Mouse (Mus musculus): ENCODE data around the gene Phb2.

Phb2 gene

DNA sequence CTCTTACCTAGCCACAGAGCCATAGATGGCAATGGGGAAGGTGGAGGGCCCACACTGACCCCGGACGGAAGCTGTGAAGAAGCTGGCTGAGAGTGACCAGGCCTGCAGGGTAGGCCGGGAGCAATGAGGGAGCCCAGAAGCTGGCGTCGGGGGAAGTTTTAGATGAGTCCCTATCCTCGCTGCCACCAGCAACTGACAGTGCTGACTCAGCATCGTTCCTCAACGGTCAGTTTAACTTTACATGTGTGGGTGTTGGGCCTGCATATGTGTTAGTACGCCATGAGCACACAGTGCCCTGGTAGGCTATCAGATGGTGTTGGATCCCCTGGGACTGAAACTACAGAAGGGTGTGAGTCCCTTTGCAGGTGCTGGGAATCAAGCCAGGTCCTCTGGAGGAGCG is 12.3 kb downstream of the Phb2 start:
- POLR2A ChIA-PET, result interaction anchor here in 3 of 4 experiments (0.6 to 3.0 kb wide), 11 partner anchors 8 to 438 kb away, joined by 3 to 17 read pairs (median 3); partner anchors contain the start of genes Grcc10 (in 3 of the 3), Emg1 (in 1 of the 3) and Phb2 (in 1 of the 3)
- CTCF ChIA-PET, result interaction anchor here in 2 of 4 experiments (0.6 kb wide), 2 partner anchors 62 to 350 kb away, joined by 3 to 4 read pairs; no protein-coding TSS in a partner anchor

DNA sequence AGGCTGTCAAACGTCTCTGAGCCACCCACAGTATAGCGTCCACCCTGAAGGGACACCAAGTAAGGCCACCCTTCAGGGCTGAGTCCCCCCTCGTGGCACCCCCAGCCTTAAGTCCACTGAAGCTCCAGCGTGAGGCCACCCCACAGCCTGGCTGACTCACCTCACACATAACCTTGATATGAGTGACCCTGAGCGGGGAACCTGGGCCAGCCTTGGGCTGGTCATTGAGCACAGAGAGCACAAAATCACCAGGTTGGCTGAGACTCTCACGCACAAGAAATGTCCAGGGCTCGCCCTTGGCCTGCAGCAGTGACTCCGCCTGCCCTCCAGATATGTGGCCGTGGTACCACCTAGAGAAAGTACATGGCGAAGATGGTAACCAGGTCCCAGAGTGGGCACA is 16.5 kb downstream of the Phb2 start:
- POLR2A ChIA-PET, result interaction anchor here (0.6 to 23.3 kb wide), 14 partner anchors 9 to 77 kb away, joined by 3 to 686 read pairs (median 7); partner anchors contain the start of genes Grcc10 (in 4 of the 4), Emg1 (in 3 of the 4), Phb2 (in 3 of the 4) and Ptpn6 (in 2 of the 4)
- CTCF ChIA-PET, result interaction anchor here in 3 of 4 experiments (0.6 to 1.7 kb wide), 3 partner anchors 12 to 76 kb away, joined by 3 to 5 read pairs (median 3); no protein-coding TSS in a partner anchor

DNA sequence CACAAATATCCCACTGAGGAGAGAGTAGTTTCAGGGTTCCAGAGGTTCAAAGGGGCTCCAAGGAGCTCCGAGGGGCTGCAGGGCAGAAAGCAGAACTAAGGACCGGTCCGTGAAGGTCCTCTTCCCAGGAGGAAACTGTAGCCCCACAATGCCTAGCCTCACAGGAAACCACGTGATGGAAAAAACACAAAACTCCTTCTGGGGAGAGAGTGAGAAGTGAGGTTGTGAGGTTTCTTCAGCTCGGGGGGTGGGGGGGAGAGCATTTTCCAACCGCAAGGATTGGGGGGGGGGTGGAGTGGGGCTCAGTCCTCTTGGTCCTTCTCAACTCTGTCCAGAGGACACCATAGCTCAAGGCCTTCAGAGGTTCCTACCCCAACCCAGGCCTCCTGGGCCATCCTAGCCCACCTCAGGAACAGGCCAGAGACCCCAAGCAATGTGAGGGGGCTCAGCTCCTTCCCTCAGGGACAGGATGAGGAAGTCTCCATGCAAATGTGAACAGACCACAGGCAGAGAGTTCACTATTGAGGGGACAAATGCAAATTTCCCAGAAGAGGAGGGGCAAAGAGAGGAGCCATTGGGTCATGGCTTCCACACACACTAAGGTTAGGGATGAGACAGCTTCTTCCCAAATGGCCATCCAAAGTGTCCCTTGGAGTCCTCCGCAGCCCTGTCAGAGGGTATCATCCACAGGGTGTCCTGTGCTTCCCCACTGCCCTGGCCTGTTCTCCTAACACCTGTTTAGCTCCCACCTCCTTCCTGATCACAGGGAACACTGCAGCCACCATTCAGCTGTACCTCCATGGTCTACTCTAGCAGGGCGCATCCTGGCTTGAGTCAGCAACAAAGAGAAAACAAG is 17.9 kb downstream of the Phb2 start:
- POLR2A ChIA-PET, result interaction anchor here (0.7 to 23.3 kb wide), 14 partner anchors 8 to 99 kb away, joined by 3 to 686 read pairs (median 7); partner anchors contain the start of genes Grcc10 (in 4 of the 4), Ptpn6 (in 3 of the 4), Emg1 (in 2 of the 4) and Phb2 (in 2 of the 4)
- CTCF ChIA-PET, result interaction anchor here in 3 of 4 experiments (0.5 to 1.7 kb wide), 4 partner anchors 13 to 207 kb away, joined by 3 to 6 read pairs (median 6); no protein-coding TSS in a partner anchor

DNA sequence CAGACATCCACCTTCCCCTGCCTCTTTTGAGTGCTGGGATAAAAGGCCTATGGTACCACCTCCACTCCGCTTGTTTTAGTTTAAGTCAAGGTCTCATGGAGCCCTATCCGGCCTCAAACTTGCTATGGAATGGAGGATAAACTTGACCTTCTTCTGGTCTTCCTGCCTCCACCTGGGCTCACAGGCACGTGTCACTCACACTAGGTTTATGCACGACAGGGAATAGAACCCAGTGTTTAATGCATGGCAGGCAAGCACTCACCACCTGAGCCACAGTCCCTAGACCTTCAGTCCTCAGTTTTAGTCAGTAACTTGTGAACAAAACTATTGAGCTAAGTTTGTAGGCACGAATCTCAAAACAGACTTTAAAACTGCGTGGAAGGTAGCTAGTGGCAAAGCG is 18.9 kb downstream of the Phb2 start:
- CTCF ChIA-PET, result interaction anchor here in 2 of 4 experiments (1.0 to 2.4 kb wide), 2 partner anchors 14 to 28 kb away, joined by 3 to 10 read pairs; no protein-coding TSS in a partner anchor
- POLR2A ChIA-PET, result interaction anchor here (0.6 to 23.3 kb wide), 15 partner anchors 10 to 529 kb away, joined by 3 to 686 read pairs (median 6); partner anchors contain the start of genes Grcc10 (in 4 of the 4), Phb2 (in 2 of the 4), Atn1 (in 1 of the 4) and Emg1 (in 1 of the 4)

DNA sequence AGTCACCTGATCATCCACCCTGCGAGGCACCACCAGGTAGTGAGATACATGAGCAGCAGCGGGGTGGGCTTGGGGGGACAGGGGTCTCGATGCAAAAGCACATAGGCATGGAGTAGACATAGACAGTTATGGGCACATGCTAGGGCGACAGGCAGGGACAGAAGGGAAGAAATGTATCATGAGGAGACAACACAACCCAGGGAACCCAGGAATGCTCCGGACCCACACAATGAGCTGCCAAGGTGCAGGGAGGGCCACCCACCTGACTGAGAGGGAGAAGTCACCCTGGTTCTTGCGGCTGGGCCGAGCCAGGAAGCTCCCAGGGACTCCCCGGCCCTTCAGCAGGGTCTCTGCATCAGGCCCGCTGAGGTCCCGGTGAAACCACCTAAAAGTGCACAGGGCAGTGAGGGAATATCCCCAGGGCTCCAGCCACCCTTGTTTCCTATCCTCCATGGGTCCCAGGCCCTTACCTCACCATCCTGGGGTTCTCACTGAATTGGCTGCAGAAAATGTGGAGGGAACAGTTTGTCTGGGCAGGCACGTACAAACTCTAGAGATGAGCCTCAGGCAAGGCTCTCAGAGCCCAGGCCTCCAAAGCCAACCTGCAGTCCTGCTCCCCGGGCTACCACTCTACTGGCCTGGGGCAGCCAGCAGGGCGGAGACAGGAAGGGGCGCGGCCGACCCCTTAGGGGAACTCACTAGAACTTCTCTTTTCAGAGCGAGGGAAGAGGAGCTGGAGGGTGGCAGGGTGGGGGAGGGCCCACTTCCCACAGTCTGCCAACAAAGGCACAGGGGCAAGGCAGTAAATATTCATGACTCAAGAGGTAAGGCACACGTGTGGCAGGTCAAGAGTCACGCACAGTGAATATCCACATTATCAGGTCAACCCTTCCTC is 20.6 kb downstream of the Phb2 start:
- CTCF ChIA-PET, result interaction anchor here in 3 of 4 experiments (0.5 to 2.4 kb wide), 10 partner anchors 12 to 220 kb away, joined by 3 to 10 read pairs (median 4); no protein-coding TSS in a partner anchor
- POLR2A ChIA-PET, result interaction anchor here (0.5 to 23.3 kb wide), 31 partner anchors 8 to 459 kb away, joined by 3 to 686 read pairs (median 4); partner anchors contain the start of genes Grcc10 (in 4 of the 4), Emg1 (in 3 of the 4), Phb2 (in 3 of the 4) and Atn1 (in 2 of the 4)

DNA sequence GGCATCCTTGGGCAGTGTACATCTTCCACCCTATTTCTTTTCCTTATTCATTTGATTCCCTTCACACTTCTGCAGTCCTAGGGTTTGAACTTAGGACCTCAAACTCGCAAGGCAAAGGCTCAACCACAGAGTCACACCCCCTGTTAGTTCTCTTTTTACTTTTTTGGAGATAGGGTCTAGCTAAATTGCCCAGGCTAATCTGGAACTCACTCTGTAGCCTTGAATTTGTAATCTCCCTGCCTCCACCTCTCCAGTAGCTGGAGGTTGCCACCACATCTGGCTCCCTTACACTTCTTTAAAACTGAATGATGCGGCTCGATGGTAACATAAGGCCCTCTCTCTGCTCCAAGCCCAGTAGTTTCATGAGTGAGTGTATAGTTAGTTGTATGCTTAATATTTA is 22.3 kb downstream of the Phb2 start:
- ChIA-PET CTCF (interaction anchor here in 1 of 4 experiments (1.1 kb wide), 1 partner anchor 11 kb away, joined by 3 read pairs; no protein-coding TSS in a partner anchor), POLR2A (interaction anchor here in 2 of 4 experiments (0.6 to 23.3 kb wide), 6 partner anchors 10 to 254 kb away, joined by 3 to 686 read pairs (median 28); partner anchors contain the start of genes Atn1 (in 1 of the 2), Emg1 (in 1 of the 2), Eno2 (in 1 of the 2) and Gm45234 (in 1 of the 2))

DNA sequence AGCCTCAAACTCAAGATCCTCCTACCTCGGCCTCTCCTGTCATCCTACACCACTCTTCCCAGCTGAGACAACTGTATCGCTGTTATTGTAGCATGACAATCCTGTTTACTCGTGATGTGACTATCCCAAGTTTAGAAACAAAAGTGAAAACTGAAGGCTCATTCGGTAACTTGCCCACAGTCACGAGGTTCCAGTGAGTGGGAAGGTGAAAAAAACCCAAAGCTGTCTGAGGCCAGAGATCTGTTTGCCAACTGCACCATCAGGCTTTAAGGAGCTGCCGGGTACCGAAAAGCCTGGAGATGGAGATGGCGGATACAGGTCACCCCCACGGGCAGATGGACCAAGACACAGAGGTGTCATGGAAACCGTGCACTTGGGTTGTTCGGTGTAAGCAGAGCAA is 24.9 kb downstream of the Phb2 start:
- POLR2A ChIA-PET, result interaction anchor here in 3 of 4 experiments (0.8 to 23.3 kb wide), 7 partner anchors 7 to 69 kb away, joined by 3 to 686 read pairs (median 246); partner anchors contain the start of genes Emg1 (in 3 of the 3), Phb2 (in 3 of the 3), Atn1 (in 2 of the 3) and Gm45234 (in 2 of the 3)
- CTCF ChIA-PET, result interaction anchor here in 1 of 4 experiments (0.8 kb wide), 1 partner anchor 34 kb away, joined by 3 read pairs; no protein-coding TSS in a partner anchor

DNA sequence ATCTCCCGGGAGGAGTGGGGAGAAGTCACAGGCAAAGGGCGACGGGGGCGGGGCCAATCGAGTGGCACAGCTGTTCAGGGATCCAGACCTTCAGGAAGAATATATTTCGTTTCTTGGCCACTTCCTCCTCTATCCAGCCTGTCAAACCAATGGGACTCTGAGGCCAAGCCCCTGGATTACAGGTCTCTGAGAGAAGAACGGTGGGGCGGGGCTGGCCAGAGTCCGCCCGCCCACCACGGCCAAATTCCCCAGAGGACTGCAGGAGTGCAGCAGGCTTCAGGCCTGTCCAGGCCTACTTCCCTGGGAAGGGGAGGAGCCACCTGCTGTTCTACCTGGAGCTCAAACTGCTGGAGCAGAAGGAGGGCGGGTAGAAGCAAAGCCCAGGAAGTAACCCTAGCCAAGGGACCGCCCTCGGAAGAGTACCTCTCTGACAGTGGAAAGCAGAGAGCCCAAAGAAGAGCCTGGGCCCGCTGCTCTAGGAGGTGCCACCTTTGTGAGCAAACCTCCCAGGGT is 26.4 kb downstream of the Phb2 start, which contains the start of gene Ptpn6:
TSS of gene Ptpn6 (minus strand) at position 204 of the 513 bp plus-strand sequence.
- ChIA-PET CTCF (interaction anchor here in 3 of 4 experiments (0.9 to 2.1 kb wide), 13 partner anchors 19 to 265 kb away, joined by 3 to 11 read pairs (median 4); partner anchors contain the start of genes Emg1 (in 1 of the 3), Lpcat3 (in 1 of the 3) and Phb2 (in 1 of the 3)), POLR2A (interaction anchor here (0.5 to 23.3 kb wide), 57 partner anchors 8 to 453 kb away, joined by 3 to 686 read pairs (median 5); partner anchors contain the start of genes Emg1 (in 3 of the 4), Phb2 (in 3 of the 4), Atn1 (in 2 of the 4) and Cdca3 (in 2 of the 4))

DNA sequence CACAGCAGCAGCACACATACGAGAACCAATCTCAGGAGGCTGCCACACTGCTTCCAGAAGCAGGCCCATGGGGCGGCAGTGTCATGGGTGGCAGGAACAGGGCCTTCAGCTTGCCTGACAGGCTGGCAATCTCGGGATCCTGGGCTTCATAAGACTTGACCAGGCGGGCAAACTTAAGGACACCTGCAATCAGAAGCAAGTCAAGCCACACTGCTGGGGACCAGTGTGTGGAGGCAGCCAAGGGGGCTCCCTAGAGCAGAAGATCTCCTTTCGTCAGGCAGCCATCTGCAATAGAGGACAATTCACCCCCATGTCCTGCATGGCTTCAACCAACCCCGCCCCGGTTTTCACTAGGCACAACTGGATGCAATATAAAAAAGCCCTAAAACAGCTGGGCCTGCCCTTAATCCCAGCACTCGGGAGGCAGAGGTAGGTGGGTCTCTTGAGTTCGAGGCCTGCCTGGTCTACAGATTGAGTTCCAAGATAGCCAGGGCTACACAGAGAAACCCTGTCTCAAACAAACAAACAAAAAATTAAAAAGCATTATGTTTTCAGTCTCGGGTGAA is 27.2 kb downstream of the Phb2 start:
- ChIA-PET CTCF (interaction anchor here in 3 of 4 experiments (1.0 to 2.1 kb wide), 11 partner anchors 20 to 266 kb away, joined by 3 to 11 read pairs (median 4); partner anchors contain the start of gene Lpcat3 (in 1 of the 3)), POLR2A (interaction anchor here (0.5 to 23.3 kb wide), 56 partner anchors 8 to 452 kb away, joined by 3 to 686 read pairs (median 6); partner anchors contain the start of genes Emg1 (in 3 of the 4), Phb2 (in 3 of the 4), Atn1 (in 2 of the 4) and Eno2 (in 2 of the 4))

DNA sequence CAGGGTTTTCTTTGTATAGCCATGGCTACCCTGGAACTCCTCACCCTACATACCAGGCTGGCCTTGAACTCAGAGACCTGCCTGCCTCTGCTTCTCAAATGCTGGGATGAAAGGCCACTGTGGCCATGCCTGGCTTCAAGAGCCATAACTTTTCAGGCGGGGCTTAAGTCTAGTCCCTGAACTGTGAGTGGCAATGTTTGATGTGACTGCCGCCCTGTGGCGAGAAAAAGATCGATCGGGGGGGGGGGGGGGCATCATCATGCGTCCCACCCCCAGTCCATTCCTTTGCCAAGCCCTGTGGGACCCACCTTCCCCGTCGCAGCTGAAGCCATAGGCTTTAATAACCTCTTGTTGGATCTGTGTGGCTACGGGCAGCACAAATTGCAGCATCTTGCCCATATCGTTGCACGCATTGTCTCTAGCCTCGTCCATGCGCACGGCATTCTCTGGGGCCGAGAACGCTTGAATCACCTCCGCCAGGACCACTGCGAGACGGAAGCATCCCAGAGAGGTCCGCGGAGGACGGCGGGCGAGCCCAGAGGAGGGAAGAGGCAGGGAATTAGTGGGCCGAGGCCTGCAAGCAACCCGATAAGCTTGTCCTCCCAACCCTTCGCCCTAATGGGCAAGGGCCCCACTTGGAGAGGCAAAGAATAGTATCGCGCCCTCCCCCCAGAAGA is 28.2 kb downstream of the Phb2 start:
- ChIA-PET CTCF (interaction anchor here in 3 of 4 experiments (0.6 to 2.1 kb wide), 11 partner anchors 17 to 107 kb away, joined by 3 to 12 read pairs (median 5); no protein-coding TSS in a partner anchor), POLR2A (interaction anchor here (0.5 to 23.3 kb wide), 160 partner anchors 8 to 1865 kb away, joined by 3 to 686 read pairs (median 7); partner anchors contain the start of genes Atn1 (in 4 of the 4), C1rl (in 4 of the 4), Cdca3 (in 4 of the 4) and Emg1 (in 4 of the 4))

DNA sequence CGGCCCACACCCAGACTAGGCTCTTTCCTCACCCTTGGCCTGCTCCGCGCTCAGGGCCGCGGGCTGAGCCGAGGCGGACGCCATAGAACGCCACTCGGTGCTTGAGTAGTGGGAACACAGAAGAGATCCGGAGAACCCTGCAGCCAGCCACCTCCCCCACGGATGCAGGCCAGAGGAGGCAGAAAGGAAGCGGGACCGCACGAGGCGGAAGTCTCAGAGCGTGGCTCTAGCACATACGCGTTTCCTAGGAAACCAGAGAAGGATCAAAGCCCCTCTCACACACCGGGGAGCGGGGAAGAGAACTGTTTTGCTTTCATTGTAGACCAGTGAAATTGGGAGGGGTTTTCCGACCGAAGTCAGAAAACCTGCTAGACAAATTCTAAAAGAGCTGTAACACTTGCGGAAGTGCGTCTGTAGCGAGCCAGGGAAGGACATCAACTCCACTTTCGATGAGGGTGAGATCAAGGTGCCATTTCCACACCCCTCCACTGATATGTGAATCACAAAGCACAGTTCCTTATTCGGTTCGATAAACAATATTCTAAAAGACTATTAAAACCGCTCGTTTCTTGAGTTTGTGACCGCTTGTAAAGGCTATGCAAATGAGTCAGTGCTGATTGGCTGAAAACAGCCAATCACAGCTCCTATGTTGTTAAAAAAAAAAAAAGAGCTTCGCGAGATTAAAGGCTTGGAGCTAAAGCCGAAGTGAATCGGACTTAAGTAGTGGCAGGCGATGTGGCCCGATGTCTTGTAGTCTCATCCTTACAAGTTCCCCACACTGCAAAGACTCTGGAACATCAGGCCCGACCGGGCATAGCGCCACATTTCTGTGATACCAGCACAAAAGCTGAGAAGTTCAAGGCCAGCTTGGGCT is 29.0 kb downstream of the Phb2 start, which contains the start of gene Grcc10:
TSS of gene Grcc10 (minus strand) at position 487 of the 874 bp plus-strand sequence.
- POLR2A ChIA-PET, result interaction anchor here (0.5 to 23.3 kb wide), 284 partner anchors 8 to 1866 kb away, joined by 3 to 686 read pairs (median 4); partner anchors contain the start of genes Atn1 (in 4 of the 4), C1rl (in 4 of the 4), Cdca3 (in 4 of the 4) and Emg1 (in 4 of the 4)
- CTCF ChIA-PET, result interaction anchor here (0.6 to 2.1 kb wide), 19 partner anchors 15 to 450 kb away, joined by 3 to 12 read pairs (median 4); partner anchors contain the start of genes Cdca3 (in 1 of the 4), Emg1 (in 1 of the 4), Gm45234 (in 1 of the 4) and Lpcat3 (in 1 of the 4)

DNA sequence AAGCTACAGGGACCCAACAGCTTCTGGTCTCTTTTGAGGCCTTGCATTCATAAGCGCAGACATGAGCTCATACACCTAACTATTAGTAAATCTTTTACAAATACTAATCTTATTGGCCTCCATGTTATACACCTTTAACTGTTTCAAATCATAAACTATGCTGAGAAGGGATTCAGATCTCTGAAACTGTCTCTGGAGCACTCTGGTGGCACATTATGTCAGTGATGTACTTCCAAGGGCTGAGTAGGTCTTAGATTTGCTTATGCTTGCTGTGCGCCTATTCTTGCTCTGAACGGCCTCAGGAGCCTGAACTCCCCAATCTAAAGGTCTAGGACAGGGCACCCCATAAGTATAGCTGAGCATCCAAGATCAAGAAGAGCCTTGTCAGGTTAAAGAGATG is 29.7 kb downstream of the Phb2 start:
- ChIA-PET POLR2A (interaction anchor here (0.5 to 23.3 kb wide), 259 partner anchors 8 to 823 kb away, joined by 3 to 686 read pairs (median 5); partner anchors contain the start of genes Atn1 (in 4 of the 4), Emg1 (in 4 of the 4), Gm45234 (in 4 of the 4) and Phb2 (in 4 of the 4)), CTCF (interaction anchor here (0.6 to 2.1 kb wide), 14 partner anchors 14 to 450 kb away, joined by 3 to 12 read pairs (median 4); partner anchors contain the start of genes Cdca3 (in 1 of the 4), Emg1 (in 1 of the 4), Gm45234 (in 1 of the 4) and Mrpl51 (in 1 of the 4))

DNA sequence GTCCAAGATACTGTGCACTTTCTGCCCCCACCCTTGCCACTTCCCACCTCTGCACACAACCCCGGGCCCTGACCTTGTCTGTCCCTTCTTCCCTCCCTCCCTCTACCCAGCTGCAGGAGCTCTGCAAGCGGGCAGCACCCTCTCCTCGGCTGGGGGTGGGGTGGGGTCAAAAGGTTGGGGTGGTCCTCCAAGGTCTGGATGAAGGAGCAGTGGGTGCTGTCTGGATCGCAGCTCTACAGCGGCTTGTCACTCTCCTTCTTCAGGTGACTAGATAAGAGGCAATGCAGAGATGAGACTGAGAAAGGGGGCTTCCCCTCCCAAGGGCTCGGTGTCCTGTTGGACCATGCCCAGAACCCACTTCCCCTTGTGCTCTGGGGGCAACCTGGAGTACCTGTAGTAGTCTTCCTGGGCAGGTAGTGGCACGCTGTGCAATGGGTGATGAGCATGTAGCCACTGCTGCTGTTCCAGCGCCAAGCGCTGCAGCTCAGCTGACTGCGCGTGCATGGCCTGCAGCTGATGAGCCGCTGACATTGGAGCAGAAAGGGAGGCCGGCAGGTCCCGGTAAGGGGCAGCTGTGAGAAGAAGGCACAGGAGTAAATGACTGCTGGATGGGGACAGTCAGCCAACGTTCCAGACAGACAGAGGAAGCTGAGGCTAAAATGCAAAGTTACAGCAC is 30.8 kb downstream of the Phb2 start:
- ChIA-PET POLR2A (interaction anchor here (0.6 to 23.3 kb wide), 27 partner anchors 11 to 423 kb away, joined by 3 to 686 read pairs (median 6); partner anchors contain the start of genes Atn1 (in 3 of the 4), Gm45234 (in 3 of the 4), Cdca3 (in 2 of the 4) and Emg1 (in 2 of the 4)), CTCF (interaction anchor here in 1 of 4 experiments (3.4 kb wide), 1 partner anchor 15 kb away, joined by 46 read pairs; the partner anchor contains the start of genes Atn1 and Gm45234)
